Mouse (Mus musculus): ENCODE measurements around the gene Otoa. TPM values are rescaled to one million over a fixed set of nuclear protein-coding genes. Genes with fewer than 3 reads are reported as not detected.

Otoa gene
- polyA plus RNA-seq, 1 experiment from 2014 or later: 0.20 TPM

GRCm38 (mm10) chr7:121085500-121085899 is 4.0 kb downstream of the Otoa start:
- Histone ChIP-seq H3K36me3 (no peaks in the 10 kb centered on the region), H3K27ac (no peak overlapping the region), H3K4me1 (replicated peaks) (no peaks in the 10 kb centered on the region), H3K4me2 (replicated peaks) (no peak overlapping the region), H3K27me3 (replicated peaks) (no peaks in the 10 kb centered on the region), H3K9ac (no peak overlapping the region), H3K9me3 (no peaks in the 10 kb centered on the region), H3K4me3 (replicated peaks) (no peak overlapping the region)
- WGBS: 23% methylated on average over 4 of the region's 4 CpGs
- no peak for ATAC-seq

GRCm38 (mm10) chr7:121088745-121089144 is 7.3 kb downstream of the Otoa start:
- Histone ChIP-seq H3K4me1 (replicated peaks) (no peaks in the 10 kb centered on the region), H3K4me3 (replicated peaks) (no peak overlapping the region), H3K4me2 (replicated peaks) (no peak overlapping the region), H3K36me3 (no peaks in the 10 kb centered on the region), H3K9ac (no peak overlapping the region), H3K27me3 (replicated peaks) (no peaks in the 10 kb centered on the region), H3K9me3 (no peaks in the 10 kb centered on the region), H3K27ac (no peak overlapping the region)
- WGBS: 76% methylated on average over 5 of the region's 5 CpGs
- no peak for ATAC-seq

- Histone ChIP-seq H3K27me3 (replicated peaks) (no peaks in the 10 kb centered on the region), H3K9ac (no peak overlapping the region)
- no peak for ATAC-seq
These were observed 9.3 kb downstream of the Otoa start for GRCm38 (mm10) chr7:121090748-121091147.

GRCm38 (mm10) chr7:121093026-121093425 is 11.6 kb downstream of the Otoa start:
- H3K4me3 ChIP-seq (replicated peaks): no peak overlapping the region
- ATAC-seq: no peak; the same call in 1 of the 2 replicates
- H3K27ac ChIP-seq: no peak overlapping the region
- H3K9ac ChIP-seq: no peak overlapping the region
- H3K4me2 ChIP-seq (replicated peaks): no peak overlapping the region
- WGBS: 58% methylated on average over 4 of the region's 4 CpGs
- no peaks in the 10 kb centered on the region for H3K27me3 ChIP-seq (replicated peaks)
- H3K9me3 ChIP-seq: no peaks in the 10 kb centered on the region
- H3K36me3 ChIP-seq: no peaks in the 10 kb centered on the region
- no peaks in the 10 kb centered on the region for H3K4me1 ChIP-seq (replicated peaks)

More at GRCm38 (mm10) chr7:121090748-121091147, 9.3 kb downstream of the Otoa start:
- H3K4me1 ChIP-seq (replicated peaks): no peaks in the 10 kb centered on the region
- no peaks in the 10 kb centered on the region for H3K36me3 ChIP-seq
- H3K9me3 ChIP-seq: no peaks in the 10 kb centered on the region
- 87% methylated on average over 7 of the region's 7 CpGs for WGBS
- H3K4me3 ChIP-seq (replicated peaks): no peak overlapping the region
- H3K4me2 ChIP-seq (replicated peaks): no peak overlapping the region
- no peak overlapping the region for H3K27ac ChIP-seq

- no peak overlapping the region for H3K9ac ChIP-seq
- H3K27me3 ChIP-seq (replicated peaks): no peaks in the 10 kb centered on the region
- no peak for ATAC-seq
- H3K27ac ChIP-seq: no peak overlapping the region
- H3K9me3 ChIP-seq: no peaks in the 10 kb centered on the region
- WGBS: 65% methylated on average over 10 of the region's 10 CpGs
- no peaks in the 10 kb centered on the region for H3K4me1 ChIP-seq (replicated peaks)
- no peaks in the 10 kb centered on the region for H3K36me3 ChIP-seq
- no peak overlapping the region for H3K4me3 ChIP-seq (replicated peaks)
- no peak overlapping the region for H3K4me2 ChIP-seq (replicated peaks)
These were observed 17.4 kb downstream of the Otoa start for GRCm38 (mm10) chr7:121098614-121099389.

- Histone ChIP-seq H3K27ac (no peak overlapping the region), H3K4me1 (replicated peaks) (no peaks in the 10 kb centered on the region), H3K9me3 (no peaks in the 10 kb centered on the region), H3K36me3 (no peaks in the 10 kb centered on the region), H3K27me3 (replicated peaks) (no peaks in the 10 kb centered on the region), H3K4me2 (replicated peaks) (no peak overlapping the region), H3K4me3 (replicated peaks) (no peak overlapping the region), H3K9ac (no peak overlapping the region)
- 57% methylated on average over 3 of the region's 3 CpGs for WGBS
- ATAC-seq: no peak
These were observed 26.4 kb downstream of the Otoa start for GRCm38 (mm10) chr7:121107851-121108250.

- no peaks in the 10 kb centered on the region for H3K27me3 ChIP-seq (replicated peaks)
- peak; percentile 28; the same call in 1 of the 2 replicates for ATAC-seq
- no peak overlapping the region for H3K4me2 ChIP-seq (replicated peaks)
- 26% methylated on average over 3 of the region's 3 CpGs for WGBS
- no peaks in the 10 kb centered on the region for H3K36me3 ChIP-seq
- no peaks in the 10 kb centered on the region for H3K4me1 ChIP-seq (replicated peaks)
- no peak overlapping the region for H3K4me3 ChIP-seq (replicated peaks)
- no peak overlapping the region for H3K9ac ChIP-seq
- no peak overlapping the region for H3K27ac ChIP-seq
- no peaks in the 10 kb centered on the region for H3K9me3 ChIP-seq
These were observed 29.9 kb downstream of the Otoa start for GRCm38 (mm10) chr7:121111321-121111720.

- no peak overlapping the region for H3K9ac ChIP-seq
- H3K9me3 ChIP-seq: no peaks in the 10 kb centered on the region
- no peak overlapping the region for H3K27ac ChIP-seq
- ATAC-seq: no peak
- no peaks in the 10 kb centered on the region for H3K4me1 ChIP-seq (replicated peaks)
- H3K36me3 ChIP-seq: no peaks in the 10 kb centered on the region
- WGBS: 54% methylated on average over 3 of the region's 3 CpGs
- no peaks in the 10 kb centered on the region for H3K27me3 ChIP-seq (replicated peaks)
- H3K4me2 ChIP-seq (replicated peaks): no peak overlapping the region
- no peak overlapping the region for H3K4me3 ChIP-seq (replicated peaks)
These were observed 30.3 kb downstream of the Otoa start for GRCm38 (mm10) chr7:121111762-121112161.

GRCm38 (mm10) chr7:121120143-121120818 is 38.8 kb downstream of the Otoa start:
- no peak overlapping the region for H3K27ac ChIP-seq
- 12% methylated on average over 10 of the region's 10 CpGs for WGBS
- no peak overlapping the region for H3K9ac ChIP-seq
- no peak overlapping the region for H3K4me2 ChIP-seq (replicated peaks)
- H3K4me3 ChIP-seq (replicated peaks): no peak overlapping the region
- H3K4me1 ChIP-seq (replicated peaks): no peaks in the 10 kb centered on the region
- H3K9me3 ChIP-seq: no peaks in the 10 kb centered on the region
- no peaks in the 10 kb centered on the region for H3K27me3 ChIP-seq (replicated peaks)
- peak; percentile 82 for ATAC-seq
- no peaks in the 10 kb centered on the region for H3K36me3 ChIP-seq

GRCm38 (mm10) chr7:121130837-121131236 is 49.4 kb downstream of the Otoa start:
- H3K4me1 ChIP-seq (replicated peaks): no peaks in the 10 kb centered on the region
- no peaks in the 10 kb centered on the region for H3K36me3 ChIP-seq
- no peak overlapping the region for H3K9ac ChIP-seq
- H3K27me3 ChIP-seq (replicated peaks): no peaks in the 10 kb centered on the region
- no peak overlapping the region for H3K4me3 ChIP-seq (replicated peaks)
- no peak overlapping the region for H3K27ac ChIP-seq
- WGBS: 96% methylated on average over 2 of the region's 2 CpGs
- ATAC-seq: no peak
- H3K9me3 ChIP-seq: no peaks in the 10 kb centered on the region
- no peak overlapping the region for H3K4me2 ChIP-seq (replicated peaks)

GRCm38 (mm10) chr7:121141274-121141673 is 59.8 kb downstream of the Otoa start:
- no peaks in the 10 kb centered on the region for H3K4me1 ChIP-seq (replicated peaks)
- H3K27me3 ChIP-seq (replicated peaks): no peaks in the 10 kb centered on the region
- no peak overlapping the region for H3K9ac ChIP-seq
- H3K9me3 ChIP-seq: no peaks in the 10 kb centered on the region
- no peak overlapping the region for H3K4me3 ChIP-seq (replicated peaks)
- whole genome bisulfite sequencing: 59% methylated on average over 5 of the region's 5 CpGs
- no peak overlapping the region for H3K27ac ChIP-seq
- no peak for ATAC-seq
- no peaks in the 10 kb centered on the region for H3K36me3 ChIP-seq
- H3K4me2 ChIP-seq (replicated peaks): no peak overlapping the region

- no peaks in the 10 kb centered on the region for H3K9me3 ChIP-seq
- no peaks in the 10 kb centered on the region for H3K36me3 ChIP-seq
- WGBS: 82% methylated on average over 5 of the region's 5 CpGs
- no peak overlapping the region for H3K4me3 ChIP-seq (replicated peaks)
- H3K4me1 ChIP-seq (replicated peaks): no peaks in the 10 kb centered on the region
- no peak overlapping the region for H3K9ac ChIP-seq
- no peak overlapping the region for H3K4me2 ChIP-seq (replicated peaks)
- no peaks in the 10 kb centered on the region for H3K27me3 ChIP-seq (replicated peaks)
- no peak overlapping the region for H3K27ac ChIP-seq
- no peak for ATAC-seq
These were observed 69.2 kb downstream of the Otoa start for GRCm38 (mm10) chr7:121150662-121151061.

- Histone ChIP-seq H3K4me1 (replicated peaks) (no peaks in the 10 kb centered on the region), H3K27ac (no peak overlapping the region), H3K9me3 (no peaks in the 10 kb centered on the region), H3K9ac (no peak overlapping the region), H3K27me3 (replicated peaks) (no peaks in the 10 kb centered on the region), H3K4me2 (replicated peaks) (no peak overlapping the region), H3K36me3 (no peaks in the 10 kb centered on the region), H3K4me3 (replicated peaks) (no peak overlapping the region)
- WGBS: 96% methylated on average over 2 of the region's 2 CpGs
- no peak for ATAC-seq
These were observed 70.7 kb downstream of the Otoa start for GRCm38 (mm10) chr7:121152186-121152585.
